Mouse (Mus musculus) hindlimb bud, embryonic 11.5 days (tissue): ENCODE data around the gene 4931429L15Rik.

Source experiments
- DNase-seq: peaks from one replicate; pipeline ENCODE4 v3.0.0-alpha.2; 2012; ENCODE audit warnings: low read depth, low spot score; ENCODE audit errors: extremely low spot score

Gene 4931429L15Rik

DNA sequence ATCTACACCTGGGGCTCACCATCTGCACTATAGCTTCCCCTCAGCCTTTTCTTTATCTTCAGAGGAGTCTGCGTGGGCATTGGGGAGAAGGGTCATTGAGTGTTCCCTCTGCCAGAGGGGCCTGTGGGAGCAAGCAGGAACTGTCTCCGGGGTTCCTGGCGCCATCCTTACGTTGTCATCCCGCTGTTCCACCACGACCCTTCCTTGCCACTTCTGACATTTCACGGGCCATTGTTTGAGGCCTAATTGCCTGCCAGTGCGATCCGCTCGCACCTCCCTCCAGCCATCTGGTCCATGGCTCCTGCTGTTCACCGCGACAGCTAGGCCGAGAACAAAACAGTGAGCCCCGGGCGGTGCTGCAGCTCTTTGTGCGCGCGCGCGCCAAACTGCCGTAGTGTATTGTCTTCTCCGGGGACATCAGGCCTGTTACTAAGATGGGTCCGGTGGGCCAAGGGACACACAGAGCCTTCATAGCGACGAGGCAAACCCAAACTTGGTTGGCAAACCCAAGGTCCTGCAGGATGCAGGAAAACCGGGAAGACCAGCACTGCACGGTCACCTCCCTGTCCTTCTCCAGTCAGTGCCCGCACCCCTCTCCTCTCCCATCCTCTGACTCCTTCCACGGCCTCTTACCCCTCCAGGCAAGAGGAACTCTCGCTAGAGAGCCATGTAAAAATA, 8.9 kb upstream of the 4931429L15Rik start:
- no peak for DNase-seq

DNA sequence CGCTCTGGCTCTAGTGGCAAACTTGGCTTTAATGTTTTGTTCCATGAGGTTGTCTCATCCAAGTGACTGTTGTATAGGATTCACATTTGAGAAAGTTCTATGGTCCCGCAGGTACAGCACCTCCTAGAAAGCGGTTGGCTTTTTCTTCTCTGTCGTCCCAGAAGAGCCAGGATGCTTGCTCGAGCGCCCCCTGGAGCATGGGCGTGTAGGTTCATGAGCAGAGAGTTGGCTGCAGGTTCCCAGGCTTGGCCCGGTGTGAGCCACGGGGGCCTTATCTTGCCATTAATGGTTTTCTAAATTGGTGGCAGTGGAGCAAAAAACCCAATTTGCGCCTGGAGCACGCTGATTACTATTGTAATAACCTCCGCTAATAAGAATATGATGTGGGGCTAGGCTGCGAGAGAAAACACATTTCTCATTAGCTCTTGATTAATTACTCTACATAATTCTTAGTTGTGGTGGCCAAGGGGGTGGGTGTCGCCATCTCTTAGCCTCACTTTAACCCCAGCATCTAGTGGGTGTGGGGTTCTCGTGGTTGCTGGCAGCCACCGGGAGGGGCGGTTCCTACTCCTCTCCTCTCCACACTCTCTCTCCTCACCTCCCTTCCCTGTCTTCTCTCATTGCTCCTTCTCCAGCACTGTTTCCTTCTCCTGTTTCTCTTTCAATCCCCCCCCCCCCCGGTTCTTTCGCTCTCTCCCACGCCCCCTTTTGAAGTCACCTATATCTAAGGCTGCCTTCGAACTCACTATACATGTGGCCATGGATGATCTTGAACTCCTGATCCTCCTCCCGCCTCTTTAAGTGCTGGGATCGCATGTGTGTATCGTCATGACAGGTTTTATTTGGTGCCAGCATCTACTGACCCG, 8.2 kb upstream of the 4931429L15Rik start:
- DNase-seq, result no peak

DNA sequence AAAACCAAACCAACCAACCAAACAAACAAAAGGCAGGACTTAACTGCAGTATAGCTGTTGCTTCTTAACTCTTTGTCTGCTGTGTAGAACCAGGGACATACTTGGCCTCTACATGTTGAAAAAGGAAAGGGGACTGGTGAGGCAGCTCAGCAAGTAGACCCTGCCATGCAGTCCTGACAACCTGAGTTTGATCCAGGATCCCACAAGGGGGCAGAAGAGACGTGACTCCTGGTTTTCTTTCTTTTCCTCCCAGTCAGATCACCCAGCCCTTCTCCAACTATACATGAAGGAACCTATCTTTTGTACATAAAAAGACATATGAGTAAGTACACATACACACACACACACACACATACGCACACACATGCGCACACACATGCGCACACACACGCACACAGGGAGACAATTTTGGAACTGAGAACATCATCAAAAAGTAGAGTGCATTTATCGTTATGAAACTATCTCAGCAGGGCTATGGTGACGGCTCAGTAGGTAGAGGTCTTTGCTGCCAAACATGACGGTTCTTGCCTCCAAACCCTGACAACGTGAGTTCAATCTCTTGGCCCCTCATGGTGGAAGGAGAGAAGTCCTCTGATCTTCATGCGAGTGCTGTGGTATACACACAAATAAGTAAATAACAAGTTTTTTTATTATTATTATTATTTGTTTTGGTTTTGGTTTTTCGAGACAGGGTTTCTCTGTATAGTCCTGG, 7.1 kb upstream of the 4931429L15Rik start:
- no peak for DNase-seq

DNA sequence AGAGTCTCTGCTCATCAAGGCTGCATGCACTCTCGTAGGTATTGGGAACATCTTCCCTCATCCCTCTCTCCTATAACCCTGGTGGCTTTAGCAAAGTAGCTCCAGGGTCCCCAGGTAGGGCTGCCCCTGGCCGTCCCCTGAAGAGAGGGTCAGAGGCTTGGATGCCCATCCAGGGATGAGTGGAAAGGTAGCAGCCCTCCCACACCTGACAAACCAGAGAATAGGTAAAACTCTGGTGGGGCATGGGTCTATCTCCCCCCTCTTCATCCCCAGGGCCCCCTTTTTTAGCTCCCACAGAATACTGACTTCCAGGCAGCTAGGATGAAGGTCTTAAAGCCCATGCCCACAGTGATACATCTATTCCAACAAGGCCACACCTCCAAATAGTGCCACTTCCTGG, 675 bp upstream of the 4931429L15Rik start:
- DNase-seq, result no peak

DNA sequence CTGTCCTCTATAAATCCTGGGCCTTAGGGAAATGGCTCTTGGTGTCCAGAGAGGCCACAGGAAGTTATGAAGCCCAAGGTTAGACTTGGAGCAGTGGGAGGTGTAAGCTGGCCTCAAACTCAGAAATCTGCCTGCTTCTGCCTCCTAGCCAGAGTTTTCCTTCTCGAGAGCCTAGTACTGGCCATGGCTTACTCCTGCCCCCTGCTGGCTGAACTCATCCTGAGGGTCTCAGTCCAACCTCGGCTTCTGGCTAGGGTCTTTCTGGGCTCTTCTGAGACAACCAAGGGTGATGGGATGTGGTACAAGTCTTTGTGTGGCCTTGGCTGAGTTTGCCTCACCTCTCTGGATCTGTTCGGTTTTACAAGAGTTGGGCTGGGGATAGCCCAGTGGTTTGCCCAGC, 1.8 kb downstream of the 4931429L15Rik start:
- DNase-seq, result no peak

DNA sequence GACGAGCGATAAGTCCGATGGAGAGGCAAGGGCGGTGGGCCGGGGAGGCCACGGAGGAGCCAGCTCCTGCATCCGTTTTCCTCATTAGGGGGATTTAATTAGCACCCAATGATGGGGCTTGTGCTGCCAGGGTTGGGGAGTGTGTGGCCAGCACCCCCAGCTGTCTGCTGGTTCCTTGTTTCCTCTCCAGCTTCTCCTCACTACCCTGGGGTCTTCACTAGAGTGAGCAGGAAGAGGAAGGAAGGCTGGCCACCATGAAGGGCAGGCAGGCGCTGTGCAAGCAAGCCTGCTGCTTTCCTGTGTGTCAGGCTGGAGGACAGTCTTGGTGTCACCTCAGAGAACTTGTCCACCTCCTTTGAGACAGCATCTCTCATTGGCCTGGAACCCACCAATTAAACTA, 2.9 kb downstream of the 4931429L15Rik start:
- no peak for DNase-seq

DNA sequence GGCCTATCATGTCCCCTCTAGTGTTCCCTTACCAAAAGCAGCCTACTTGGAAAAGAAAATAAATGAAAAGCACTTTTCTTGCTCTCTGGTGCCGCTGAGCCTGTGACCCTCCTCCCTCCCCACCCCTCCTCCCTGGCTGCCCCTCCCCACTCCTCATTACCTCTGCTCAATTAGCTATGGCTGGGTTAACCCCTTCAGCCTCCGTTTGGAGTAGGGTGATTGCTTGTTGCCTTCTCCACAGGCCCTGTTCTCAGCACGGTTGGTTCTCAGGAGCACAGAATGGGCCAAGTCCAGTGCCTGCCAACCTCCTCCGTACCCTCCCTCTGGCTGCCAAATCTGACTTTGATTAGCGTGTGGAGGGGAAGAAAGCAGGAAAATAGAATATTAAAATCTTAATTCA, 3.4 kb downstream of the 4931429L15Rik start:
- no peak for DNase-seq

DNA sequence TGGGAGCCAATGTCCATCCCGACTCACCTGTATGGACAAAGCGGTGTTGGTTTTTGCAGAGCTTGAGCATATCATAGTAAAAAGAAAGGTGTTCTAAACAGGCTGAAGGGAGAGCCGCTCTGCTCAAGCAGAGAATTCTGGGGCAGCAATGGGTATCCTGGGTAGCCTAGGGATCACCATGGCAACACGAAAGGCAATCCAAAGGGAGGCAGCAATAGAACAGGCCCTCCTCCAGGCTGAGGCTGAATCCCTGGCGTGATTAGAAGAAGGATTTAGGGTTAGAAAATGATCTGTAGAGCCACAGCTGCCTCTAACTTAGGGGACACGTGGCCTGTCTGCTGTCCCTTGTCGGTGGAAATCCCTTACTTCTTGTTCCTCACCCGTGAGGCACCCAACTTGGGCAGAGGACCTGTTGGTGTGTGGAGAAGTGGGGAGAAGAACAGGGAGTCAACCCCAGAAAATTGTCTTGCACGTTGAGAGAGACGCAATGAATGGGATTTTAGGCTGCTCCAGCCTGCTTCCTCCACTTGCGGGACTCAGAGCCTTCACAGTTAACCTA, 3.9 kb downstream of the 4931429L15Rik start:
- DNase-seq, result no peak

DNA sequence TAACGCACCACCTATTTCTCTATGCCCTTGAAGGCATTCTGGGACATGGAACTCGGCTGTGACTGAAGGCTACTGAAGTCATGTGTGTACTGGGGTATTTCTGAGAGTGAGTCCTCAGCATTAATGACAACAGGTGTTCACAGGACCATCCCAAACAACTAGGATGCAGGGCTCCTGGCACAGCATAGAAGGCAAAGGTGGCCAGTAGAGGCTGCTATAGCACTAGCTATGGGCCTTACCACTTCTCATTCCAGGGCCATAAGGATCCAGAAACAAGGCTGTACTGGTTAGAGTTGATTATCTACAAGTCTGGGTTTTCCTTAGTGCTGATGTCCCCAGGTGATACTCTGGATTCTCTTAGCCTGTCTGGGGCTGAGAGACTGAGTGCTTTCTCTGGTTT, 4.9 kb downstream of the 4931429L15Rik start:
- DNase-seq, result no peak

DNA sequence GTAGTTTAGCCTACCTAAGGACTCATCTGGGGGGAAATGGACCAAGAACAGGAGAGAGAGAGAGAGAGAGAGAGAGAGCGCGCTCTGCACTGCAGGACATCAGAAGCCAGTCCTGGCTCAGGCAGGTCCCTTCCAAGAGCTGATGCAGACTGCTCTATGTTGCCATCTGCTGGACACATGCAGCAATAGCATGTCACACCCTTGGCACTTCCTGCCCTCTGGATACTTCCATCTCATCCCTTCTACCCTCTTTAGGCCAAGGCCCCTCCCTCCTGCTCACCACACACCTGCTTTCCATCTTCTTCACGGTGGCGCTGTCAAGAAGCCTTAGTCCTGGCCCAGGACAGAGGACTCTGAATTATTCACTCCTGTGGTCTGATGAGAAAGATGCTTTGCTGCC, 5.3 kb downstream of the 4931429L15Rik start:
- peak; percentile 77 for DNase-seq

DNA sequence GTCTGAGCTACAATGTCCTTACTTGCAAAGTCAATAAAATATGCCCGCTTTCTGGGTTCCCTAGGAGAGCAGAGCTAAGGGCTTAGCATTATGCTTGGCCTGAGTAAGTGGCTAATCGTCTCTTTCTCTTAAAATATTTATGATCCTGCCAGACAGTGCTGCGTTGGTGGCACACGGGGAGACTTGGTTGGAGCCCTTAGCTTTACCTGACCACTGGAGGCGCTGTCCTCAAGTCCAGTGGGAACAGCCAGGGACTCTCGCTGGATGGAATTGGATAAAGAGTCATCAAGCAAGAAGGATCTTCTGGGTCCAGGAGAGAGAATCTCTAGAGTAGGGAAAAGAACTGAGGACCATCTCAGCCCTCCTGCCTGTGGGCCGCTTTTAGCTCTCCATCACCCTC, 10.7 kb downstream of the 4931429L15Rik start:
- no peak for DNase-seq

DNA sequence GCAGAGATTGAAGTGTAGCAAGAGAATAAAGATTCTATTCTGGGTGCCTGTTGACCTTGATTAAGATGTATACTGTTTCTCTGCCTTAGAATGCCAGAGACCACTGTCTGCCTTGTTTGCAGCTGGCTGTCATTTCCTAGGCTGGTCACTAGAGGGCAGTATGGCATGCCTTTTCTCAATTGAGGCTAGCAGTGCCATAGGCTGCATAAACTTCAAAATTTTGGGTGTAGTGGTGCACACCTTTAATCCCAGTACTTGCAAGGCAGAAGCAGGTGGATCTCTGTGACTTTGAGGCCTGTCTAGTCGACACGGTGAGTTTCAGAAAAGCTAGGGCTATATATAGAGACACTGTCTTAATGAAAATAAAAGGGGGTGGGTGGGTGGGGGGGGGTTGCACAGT, 17.6 kb downstream of the 4931429L15Rik start:
- no peak for DNase-seq

DNA sequence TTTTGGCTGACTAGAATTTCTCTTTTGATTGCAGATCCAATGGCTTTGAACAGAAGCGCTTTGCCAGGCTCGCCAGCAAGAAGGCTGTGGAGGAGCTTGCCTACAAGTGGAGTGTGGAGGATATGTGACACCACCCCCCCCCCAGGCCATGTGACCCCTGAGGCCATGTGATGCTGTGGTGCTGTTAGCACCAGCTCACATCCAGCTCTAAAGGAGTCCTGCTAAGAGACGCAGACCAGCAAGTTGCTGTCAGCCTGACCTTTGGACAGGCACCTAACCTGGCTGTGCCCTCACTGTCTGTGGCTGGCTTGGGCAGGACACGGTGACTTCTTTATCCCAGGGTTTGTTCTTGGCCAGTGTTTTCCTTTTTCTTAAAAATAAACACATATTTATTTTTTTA, 21.4 kb downstream of the 4931429L15Rik start:
- DNase-seq, result no peak

DNA sequence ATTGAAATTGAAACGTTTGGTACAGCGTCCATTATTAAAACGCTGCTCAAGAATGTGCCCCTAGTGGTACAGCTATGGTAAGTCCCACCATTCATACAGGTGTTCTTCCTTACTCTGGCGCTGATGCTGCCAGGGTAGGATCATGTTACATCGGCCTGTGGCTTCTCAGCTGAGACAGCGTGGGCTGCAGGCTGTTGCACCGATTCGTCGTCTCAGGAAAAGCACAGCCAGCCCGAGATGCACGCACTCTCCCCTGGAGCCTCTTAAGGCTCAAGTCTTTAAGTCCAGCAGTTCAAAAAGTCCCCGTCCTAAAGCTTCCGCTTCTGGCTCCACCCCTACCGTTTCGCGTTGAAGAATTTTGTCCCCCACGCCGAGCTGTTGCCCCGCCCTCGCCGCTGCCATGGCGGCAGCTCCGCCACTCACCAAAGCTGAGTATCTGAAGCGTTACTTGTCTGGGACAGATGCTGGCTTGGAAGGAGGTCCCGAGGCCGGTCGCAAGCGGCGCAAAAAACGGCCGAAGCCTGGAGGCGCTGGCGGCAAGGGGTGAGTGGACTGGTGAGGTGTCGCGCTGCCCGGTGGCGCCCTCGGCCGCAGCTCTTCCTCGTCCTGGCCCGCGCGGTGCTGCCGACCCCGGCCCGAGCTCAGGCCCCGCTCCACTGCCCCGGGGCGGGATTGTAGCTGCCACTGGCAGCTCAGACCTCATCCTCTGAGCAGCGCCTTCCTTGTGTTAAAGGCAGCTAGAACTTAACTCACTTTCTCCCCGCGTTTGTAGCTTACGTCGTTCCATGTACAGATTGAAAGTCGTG, 37.0 kb downstream of the 4931429L15Rik start, which contains the start of gene Bud13:
TSS of gene Bud13 (plus strand) at position 378 of the 806 bp plus-strand sequence.
- DNase-seq, result peak; percentile 84

DNA sequence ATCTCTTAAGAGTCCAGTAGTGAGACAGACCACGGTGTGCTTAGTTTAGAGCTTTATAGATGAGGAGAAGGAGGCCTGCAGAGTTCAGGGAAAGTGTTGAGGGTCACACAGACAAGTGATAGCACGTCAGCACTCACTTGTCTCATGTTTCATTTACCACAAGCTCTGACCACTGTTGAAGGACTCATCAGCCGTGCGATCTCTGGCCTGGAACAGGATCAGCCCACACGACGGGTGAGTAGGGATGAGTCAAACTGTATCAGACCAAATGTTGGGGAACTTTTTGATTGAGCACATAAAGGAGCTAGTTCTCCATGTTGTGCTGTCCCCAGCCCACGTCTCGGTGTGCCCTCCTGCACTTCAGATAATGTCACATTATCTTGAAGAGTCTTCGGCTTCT, 45.3 kb downstream of the 4931429L15Rik start:
- DNase-seq, result no peak

DNA sequence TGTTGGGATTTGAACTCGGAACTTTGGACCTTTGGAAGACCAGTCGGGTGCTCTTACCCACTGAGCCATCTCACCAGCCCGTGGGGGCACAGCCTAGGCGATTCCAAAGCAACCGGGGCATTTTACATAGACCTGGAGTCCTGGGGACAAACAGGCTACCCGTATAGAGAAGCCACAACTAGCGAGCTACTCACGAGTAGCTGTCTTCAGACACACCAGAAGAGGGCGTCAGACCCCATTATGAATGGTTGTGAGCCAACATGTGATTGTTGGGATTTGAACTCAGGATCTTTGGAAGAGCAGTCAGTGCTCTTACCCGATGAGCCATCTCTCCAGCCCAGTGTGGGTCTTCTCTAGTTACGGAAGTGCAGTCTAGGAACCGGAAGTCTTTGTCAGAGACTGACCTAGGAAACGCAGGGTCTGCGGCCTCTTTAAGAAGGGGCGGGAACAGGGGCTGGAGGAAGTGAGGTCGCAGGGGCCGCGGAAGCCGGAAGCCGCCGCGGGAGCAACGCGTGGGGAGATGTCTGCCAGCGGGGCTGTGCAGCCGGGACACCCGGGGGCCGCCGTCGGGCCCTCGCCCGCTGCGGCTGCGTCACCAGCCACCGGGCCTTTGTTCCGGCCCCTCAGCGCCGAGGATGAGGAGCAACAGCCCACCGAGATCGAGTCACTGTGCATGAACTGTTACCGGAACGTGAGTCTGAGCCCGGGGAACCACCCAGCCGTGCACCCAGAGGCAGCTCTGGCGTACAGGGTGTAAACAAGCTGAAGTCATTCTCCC, 46.9 kb downstream of the 4931429L15Rik start, which contains the start of gene Zpr1:
TSS of gene Zpr1 (plus strand) at position 388 of the 778 bp plus-strand sequence.
- DNase-seq, result peak; percentile 79

DNA sequence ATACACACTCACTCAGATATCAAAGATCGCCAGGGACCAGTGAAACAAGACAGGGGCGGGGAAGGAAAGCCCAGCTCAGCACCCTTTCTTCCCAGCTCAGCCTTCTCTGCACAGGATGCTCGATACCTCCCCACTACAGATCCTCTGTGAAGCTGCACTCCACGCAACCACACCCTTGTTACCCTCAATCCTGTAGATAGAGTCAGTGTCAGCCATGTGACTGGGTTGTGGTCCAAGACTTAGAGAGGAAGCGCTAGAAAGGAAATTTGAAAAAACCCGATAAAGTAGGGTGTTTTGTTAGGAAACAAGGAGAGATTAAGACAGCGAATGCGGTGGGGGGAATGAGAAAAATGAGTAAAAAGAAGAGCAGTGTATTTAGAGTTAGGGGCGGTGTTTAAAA, 47.7 kb downstream of the 4931429L15Rik start:
- no peak for DNase-seq

DNA sequence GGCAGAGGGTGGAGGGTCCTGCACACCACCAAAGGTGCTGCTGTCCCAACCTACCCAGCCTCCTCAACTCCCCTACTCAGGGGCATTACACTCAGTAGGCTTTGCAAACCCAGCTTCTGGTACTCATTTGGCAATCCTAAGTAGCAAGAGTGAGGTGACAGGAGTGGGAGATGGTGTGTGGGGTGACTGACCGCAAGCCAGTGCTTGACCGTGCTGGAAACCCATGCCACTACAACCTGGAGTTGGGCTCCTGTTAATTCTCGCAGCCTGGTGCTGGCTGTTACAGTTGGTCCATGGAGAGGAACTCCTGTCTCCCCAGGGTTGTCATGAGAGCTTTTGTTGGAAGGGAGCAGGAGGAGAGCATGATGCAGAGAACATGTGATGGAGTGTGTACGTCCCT, 49.0 kb downstream of the 4931429L15Rik start:
- no peak for DNase-seq

DNA sequence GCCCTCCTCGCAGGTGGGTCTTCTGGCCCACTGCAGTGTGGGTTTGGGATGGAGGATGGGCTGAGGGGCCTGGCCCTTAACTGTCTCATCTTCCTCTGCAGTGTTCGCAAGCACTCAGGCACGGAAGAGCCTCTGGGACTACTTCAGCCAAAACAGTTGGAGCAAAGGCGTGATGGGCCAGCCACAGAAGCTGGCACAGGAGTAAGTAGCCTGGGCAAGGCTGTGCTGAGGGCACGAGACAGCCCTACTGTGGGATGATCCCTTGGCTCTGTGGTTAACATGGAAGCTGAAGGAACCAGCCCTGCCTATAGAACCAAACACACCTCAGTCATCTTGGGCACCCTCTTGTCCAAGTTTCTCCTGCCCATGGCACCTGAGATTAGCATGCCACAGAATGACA, 50.7 kb downstream of the 4931429L15Rik start:
- no peak for DNase-seq
